Mouse (Mus musculus) ES-E14 (cell line): Measurements from ENCODE around the gene 4933428G20Rik.

Experiments
- MAFK ChIP-seq: IDR thresholded peaks from 2 replicates; pipeline ENCODE4 v1.6.1; 2014; ENCODE audit warnings: mild to moderate bottlenecking, low read depth, low read length, inconsistent platforms; ENCODE audit not compliant: insufficient read depth
- ZC3H11A ChIP-seq: IDR thresholded peaks from 2 replicates; pipeline ENCODE4 v1.6.1; 2012; ENCODE audit warnings: low read depth, mild to moderate bottlenecking, inconsistent platforms, low read length, borderline replicate concordance
- ZNF384 ChIP-seq: IDR thresholded peaks from 2 replicates; pipeline ENCODE4 v1.6.1; 2012; ENCODE audit warnings: low read depth, low read length, inconsistent platforms

DNA sequence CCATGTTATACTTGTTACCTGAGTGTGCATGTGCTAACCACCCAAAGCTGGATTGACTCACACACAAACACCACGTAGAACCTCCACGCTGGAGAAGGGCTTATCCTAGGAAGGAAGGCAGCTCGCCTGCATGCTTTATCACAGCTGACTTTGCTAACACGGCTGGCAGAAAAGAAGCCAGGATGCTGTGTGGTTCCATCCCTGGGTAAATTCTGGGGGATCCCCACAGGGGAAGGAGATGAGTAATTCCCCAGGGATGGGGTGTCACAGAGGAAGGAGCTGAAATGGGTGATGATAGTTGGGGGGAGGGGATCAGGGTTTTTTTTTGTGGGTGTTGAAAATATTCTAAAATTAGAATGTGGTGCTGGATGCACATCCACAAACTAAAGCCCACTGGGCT, 5.6 kb upstream of the 4933428G20Rik start:
- TF ChIP-seq ZNF384 (no peak), MAFK (no peak), ZC3H11A (no peak)
